In the genomic region with DNA sequence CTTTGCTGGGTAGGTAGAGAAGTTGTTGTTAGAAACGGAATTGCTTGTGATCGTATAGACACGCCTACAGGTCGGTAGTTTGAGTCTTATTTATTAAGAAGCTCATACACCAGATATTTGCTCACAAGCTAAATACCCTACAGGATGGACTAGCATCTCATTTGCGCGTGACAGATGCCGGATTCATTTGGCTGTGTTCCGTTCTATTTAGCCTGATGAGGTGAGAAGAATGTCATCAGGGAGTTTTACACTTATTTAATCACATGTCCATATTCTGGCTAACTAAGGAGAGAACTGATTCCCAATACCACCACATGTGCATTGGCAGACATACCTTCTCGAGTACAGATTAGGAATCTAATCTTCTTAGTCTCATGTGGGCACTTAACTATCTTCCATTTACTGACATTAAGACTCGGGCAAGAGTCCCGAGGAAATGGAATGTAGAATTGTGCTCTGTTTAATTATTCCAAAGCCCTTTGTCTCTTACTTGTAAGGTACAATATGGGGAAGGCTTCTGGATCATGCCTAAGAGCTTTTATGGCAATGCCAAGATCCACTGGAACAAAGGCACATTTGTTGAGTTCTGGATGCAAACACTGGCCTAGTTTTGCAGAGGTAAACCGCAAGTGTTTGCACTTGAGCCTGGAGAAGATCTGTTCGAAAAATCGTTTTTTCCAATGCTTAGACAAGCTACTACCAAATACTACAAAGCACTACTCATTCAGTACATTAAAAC, we compare ENCODE assay signal across 24 mouse cellular contexts. TPM values are rescaled to one million over a fixed set of nuclear protein-coding genes. Genes with fewer than 3 reads are reported as not detected.
A peak's percentile ranks its signal among the peaks of the same experiment; 100 is the strongest.
DNase-seq lines count a peak whose midpoint lies in the region; ATAC-seq and TF ChIP-seq lines count a peak whose summit lies in the region.
"Had no signal": no experiment of that assay in that cellular context is flagged by ENCODE, and none has a peak within 500 bp of the region (broad histone marks: within the 10 kb centered on the region; RNA-seq: fewer than 3 reads in every experiment).

No protein-coding gene starts in this region.

- no peak for TF ChIP-seq POLR2A in brain, embryonic 14.5 days (IDR thresholded peaks at IDR 0.05; ENCODE audit: borderline replicate concordance, extremely low read depth, insufficient read depth, insufficient read length, poor library complexity, severe bottlenecking)

- TF ChIP-seq CTCF in brain, embryonic 14.5 days (IDR thresholded peaks at IDR 0.05; ENCODE audit: borderline replicate concordance, extremely low read depth, insufficient read depth, insufficient read length): no peak

- H3K27me3 ChIP-seq in forebrain, embryonic 14.5 days (replicated peaks; ENCODE audit: control insufficient read depth, insufficient read depth, low read length): no peaks in the 10 kb centered on the region
- no peaks in the 10 kb centered on the region for H3K27me3 ChIP-seq in forebrain, embryonic 15.5 days
- H3K27me3 ChIP-seq in hindbrain, embryonic 16.5 days (replicated peaks; ENCODE audit: control insufficient read depth, insufficient read depth, low read length): no peaks in the 10 kb centered on the region
- no peaks in the 10 kb centered on the region for H3K27me3 ChIP-seq in hindbrain, embryonic 10.5 days (ENCODE audit: insufficient read depth, poor library complexity, severe bottlenecking)
- H3K27me3 ChIP-seq: embryonic facial prominence, embryonic 15.5 days; forebrain, embryonic 13.5 days; heart, embryonic 15.5 days had no signal

- H3K4me1 ChIP-seq in forebrain, embryonic 14.5 days (ENCODE audit: control insufficient read depth, insufficient read depth, low read length): peaks cover 7% of the 10 kb centered on the region; the same call in 1 of the 2 replicates
- H3K4me1 ChIP-seq in forebrain, embryonic 15.5 days: peaks cover 7% of the 10 kb centered on the region; the same call in 1 of the 2 replicates
- H3K4me1 ChIP-seq in hindbrain, embryonic 16.5 days (ENCODE audit: control insufficient read depth, insufficient read depth, low read depth, low read length): no peaks in the 10 kb centered on the region
- no peaks in the 10 kb centered on the region for H3K4me1 ChIP-seq in hindbrain, embryonic 10.5 days (replicated peaks)
- H3K4me1 ChIP-seq: embryonic facial prominence, embryonic 15.5 days; heart, embryonic 15.5 days had no signal

- no peak overlapping the region for H3K4me2 ChIP-seq in forebrain, embryonic 14.5 days (ENCODE audit: low read length)
- H3K4me2 ChIP-seq in forebrain, embryonic 15.5 days (replicated peaks): no peak overlapping the region
- no peak overlapping the region for H3K4me2 ChIP-seq in hindbrain, embryonic 16.5 days (ENCODE audit: low read length)
- H3K4me2 ChIP-seq: embryonic facial prominence, embryonic 15.5 days; forebrain, embryonic 13.5 days; heart, embryonic 11.5 days; heart, embryonic 15.5 days had no signal

- ATAC-seq in forebrain, embryonic 14.5 days: peak; percentile 57; the same call in 1 of the 2 replicates
- ATAC-seq in forebrain, embryonic 15.5 days (replicated peaks): no peak; the same call in 1 of the 2 replicates
- peak; percentile 34; the same call in 1 of the 2 replicates for ATAC-seq in hindbrain, embryonic 16.5 days
- no peak for ATAC-seq in erythroid progenitor cell, adult 5-6 weeks (replicated peaks; ENCODE audit: low FRiP score, poor library complexity, severe bottlenecking)
- ATAC-seq: CD4-positive, CD25-positive, alpha-beta regulatory T cell, adult 4 months; forebrain, embryonic 13.5 days; inflammation-experienced regulatory T-cells, adult 6 months; intestine, postnatal 0 days had no signal

- WGBS in forebrain, embryonic 14.5 days: 62% methylated on average over 14 of the region's 14 CpGs
- WGBS in forebrain, embryonic 15.5 days: 58% methylated on average over 14 of the region's 14 CpGs
- WGBS in hindbrain, embryonic 16.5 days: 64% methylated on average over 14 of the region's 14 CpGs
- WGBS in hindbrain, embryonic 10.5 days: 87% methylated on average over 14 of the region's 14 CpGs

- peak; percentile 57 for DNase-seq in forebrain, embryonic 14.5 days (ENCODE audit: low spot score)
- DNase-seq in hindbrain, embryonic 10.5 days (ENCODE audit: low spot score): no peak
- DNase-seq in brain, embryonic 14.5 days (ENCODE audit: low read depth): peak; percentile 75
- DNase-seq in embryo, embryonic 11 days: no peak
- DNase-seq: adrenal gland, postnatal 10 days; B cell, adult 2 months; cerebellum, adult 18-20 months; cerebellum, adult 9-11 months; gastrocnemius, postnatal 10 days; heart, adult 2 months; heart, postnatal 14 days; kidney, adult 8-10 months had no signal

- H3K9ac ChIP-seq in forebrain, embryonic 14.5 days (ENCODE audit: low read length): no peak overlapping the region
- no peak overlapping the region for H3K9ac ChIP-seq in forebrain, embryonic 15.5 days (replicated peaks)
- no peak overlapping the region for H3K9ac ChIP-seq in hindbrain, embryonic 16.5 days (ENCODE audit: low read depth, low read length)
- H3K9ac ChIP-seq: embryonic facial prominence, embryonic 15.5 days; forebrain, embryonic 13.5 days; heart, embryonic 15.5 days had no signal

- no peak overlapping the region for H3K4me3 ChIP-seq in forebrain, embryonic 14.5 days (ENCODE audit: low read depth, low read length)
- H3K4me3 ChIP-seq in forebrain, embryonic 15.5 days: no peak overlapping the region
- no peak overlapping the region for H3K4me3 ChIP-seq in hindbrain, embryonic 16.5 days (ENCODE audit: low read length)
- H3K4me3 ChIP-seq in hindbrain, embryonic 10.5 days: no peak overlapping the region
- H3K4me3 ChIP-seq: embryonic facial prominence, embryonic 15.5 days; erythroblast, embryonic 14.5 days; forebrain, embryonic 13.5 days; heart, adult 2 months; heart, embryonic 15.5 days had no signal

- no peaks in the 10 kb centered on the region for H3K36me3 ChIP-seq in forebrain, embryonic 14.5 days (ENCODE audit: control insufficient read depth, insufficient read depth, low read length)
- H3K36me3 ChIP-seq in forebrain, embryonic 15.5 days: no peaks in the 10 kb centered on the region
- no peaks in the 10 kb centered on the region for H3K36me3 ChIP-seq in hindbrain, embryonic 16.5 days (ENCODE audit: control insufficient read depth, insufficient read depth, low read length)
- no peaks in the 10 kb centered on the region for H3K36me3 ChIP-seq in hindbrain, embryonic 10.5 days
- H3K36me3 ChIP-seq: embryonic facial prominence, embryonic 15.5 days; G1E; heart, embryonic 15.5 days had no signal

- H3K9me3 ChIP-seq in forebrain, embryonic 14.5 days (replicated peaks; ENCODE audit: control insufficient read depth, low read length): no peaks in the 10 kb centered on the region
- H3K9me3 ChIP-seq in forebrain, embryonic 15.5 days: no peaks in the 10 kb centered on the region
- H3K9me3 ChIP-seq in hindbrain, embryonic 16.5 days (ENCODE audit: control insufficient read depth, low read length): no peaks in the 10 kb centered on the region
- no peaks in the 10 kb centered on the region for H3K9me3 ChIP-seq in hindbrain, embryonic 10.5 days
- H3K9me3 ChIP-seq: embryonic facial prominence, embryonic 15.5 days; forebrain, embryonic 13.5 days; heart, embryonic 15.5 days had no signal

- H3K27ac ChIP-seq in forebrain, embryonic 14.5 days (ENCODE audit: low read depth, low read length): no peak overlapping the region
- H3K27ac ChIP-seq in forebrain, embryonic 15.5 days (replicated peaks): no peak overlapping the region
- H3K27ac ChIP-seq in hindbrain, embryonic 16.5 days (ENCODE audit: low read depth, low read length): no peak overlapping the region
- no peak overlapping the region for H3K27ac ChIP-seq in hindbrain, embryonic 10.5 days
- H3K27ac ChIP-seq: embryonic facial prominence, embryonic 15.5 days; forebrain, embryonic 13.5 days; heart, adult 2 months; heart, embryonic 15.5 days had no signal

RNA-seq across cellular contexts. Expression of gene Stard13, which starts 33.4 kb away (rescaled TPM):
- polyA plus RNA-seq in forebrain, embryonic 14.5 days (2014; fragmentation: Nextera tagmentation; extraction: Ambion mirVana): 2.0 and 2.9 TPM in 2 replicates
- 2.9 and 4.0 TPM in 2 replicates for polyA plus RNA-seq in forebrain, embryonic 15.5 days (2015; fragmentation: Nextera tagmentation; extraction: Ambion mirVana)
- 5.9 and 6.1 TPM in 2 replicates for polyA plus RNA-seq in hindbrain, embryonic 16.5 days (2015; fragmentation: Nextera tagmentation; extraction: Ambion mirVana)
- 3.4 and 5.0 TPM in 2 replicates for polyA plus RNA-seq in hindbrain, embryonic 10.5 days (2016; fragmentation: Nextera tagmentation; extraction: Ambion mirVana)
- 3.1 and 6.6 TPM in 2 replicates for polyA plus RNA-seq in brain, embryonic 14.5 days (2012; rRNA removed)
- total RNA-seq in erythroid progenitor cell, adult 5-6 weeks (2015; ENCODE audit: low replicate concordance): not detected in 2 replicates
- 0.26 TPM in 1 of 2 replicates, not detected in the other for total RNA-seq in erythroid progenitor cell, adult 5-6 weeks (2017; ENCODE audit: low replicate concordance)
- polyA plus RNA-seq: CD4-positive, CD25-positive, alpha-beta regulatory T cell, adult 4 months; G1E had no signal

Comparison
In these comparisons a context has a peak if more than half of its experiments do, and no peak if none do; other contexts are left out.
1. ATAC-seq: peak in forebrain, embryonic 14.5 days (single experiment) and hindbrain, embryonic 16.5 days (single experiment); none in forebrain, embryonic 15.5 days (single experiment) and erythroid progenitor cell, adult 5-6 weeks (single experiment).
2. DNase-seq: peak in forebrain, embryonic 14.5 days (single experiment) and brain, embryonic 14.5 days (single experiment); none in hindbrain, embryonic 10.5 days (single experiment) and embryo, embryonic 11 days (single experiment).